Mouse (Mus musculus): ENCODE measurements around the gene Mex3b. TPM values are rescaled to one million over a fixed set of nuclear protein-coding genes. Genes with fewer than 3 reads are reported as not detected.

The Mex3b gene
- polyA plus RNA-seq, 1 experiment = 7.3 TPM

DNA sequence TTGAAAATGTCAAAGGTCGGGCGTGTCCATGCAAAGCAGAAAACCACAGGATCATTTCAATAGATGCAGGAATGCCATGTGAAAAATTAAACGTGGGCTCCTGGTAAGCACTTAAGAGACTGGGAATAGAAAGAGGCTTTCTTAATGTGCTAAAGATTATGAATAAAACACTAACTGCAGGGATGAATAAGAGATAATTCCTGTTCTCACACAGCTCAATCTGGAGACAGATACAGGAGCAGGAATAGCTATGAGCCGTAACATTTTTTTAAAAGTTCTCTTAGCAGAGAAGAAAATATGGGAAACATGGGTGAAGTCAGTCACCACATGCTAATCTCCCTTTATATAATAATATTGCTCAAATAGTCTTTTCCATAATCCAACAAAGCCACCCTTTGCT, 47.2 kb downstream of the Mex3b start:
- H3K4me3 ChIP-seq (ENCODE audit: extremely low read depth, insufficient read depth, insufficient read length) = no peak overlapping the region
- no peaks in the 10 kb centered on the region for H3K4me1 ChIP-seq (ENCODE audit: control insufficient read depth, insufficient read depth, insufficient read length)
- DNase-seq (ENCODE audit: low read depth in 1 of 2, low spot score in 2 of 2) = no peak
- H3K27ac ChIP-seq (ENCODE audit: insufficient read depth, low read length) = no peak overlapping the region
- no peaks in the 10 kb centered on the region for H3K36me3 ChIP-seq (ENCODE audit: control insufficient read depth, insufficient read depth, low read length)
- 69% methylated on average over 4 of the region's 4 CpGs for WGBS
- TF ChIP-seq CTCF (IDR thresholded peaks at IDR 0.05; ENCODE audit: extremely low read depth, insufficient read depth, insufficient read length, insufficient replicate concordance) (no peak), POLR2A (IDR thresholded peaks at IDR 0.05; ENCODE audit: low read depth, low read length) (no peak)
- H3K27me3 ChIP-seq (ENCODE audit: control insufficient read depth, insufficient read depth, low read length) = no peaks in the 10 kb centered on the region

Other genes starting within 250 kb of the Mex3b start
- gene Saxo2, start 218.8 kb upstream of the Mex3b start, polyA plus RNA-seq (2012; rRNA removed) = 0.02 and 0.13 TPM in 2 replicates
- 2.2 and 3.0 TPM in 2 replicates for gene Efl1, start 218.7 kb upstream of the Mex3b start, polyA plus RNA-seq (2012; rRNA removed)

All from spleen, adult 2 months (tissue).